Comparison of ENCODE assay signal across 12 mouse cellular contexts in genomic region chr16:12014523-12014922, GRCm38 (mm10). TPM values are rescaled to one million over a fixed set of nuclear protein-coding genes. Genes with fewer than 3 reads are reported as not detected.
DNase-seq lines count a peak whose midpoint lies in the region; ATAC-seq lines count a peak whose summit lies in the region.
"Had no signal": no experiment of that assay in that cellular context is flagged by ENCODE, and none has a peak within 500 bp of the region (broad histone marks: within the 10 kb centered on the region; RNA-seq: fewer than 3 reads in every experiment).

No protein-coding gene starts in this region.

- no peak for ATAC-seq in erythroid progenitor cell, adult 5-6 weeks (replicated peaks; ENCODE audit: low FRiP score, poor library complexity, severe bottlenecking)

- DNase-seq in kidney, postnatal 4 days, result peak; percentile 4 to 8
- no peak for DNase-seq in kidney, adult 9 months
- DNase-seq in brain, embryonic 18.5 days (ENCODE audit: low read depth, low spot score), result peak; percentile 18
- DNase-seq in left cerebral cortex, adult 18-20 months (ENCODE audit: low spot score in 2 of 2), result peak; percentile 53 to 67
- peak; percentile 30 for DNase-seq in right cerebral cortex, postnatal 14 days
- no peak for DNase-seq in embryo, embryonic 9.5 days (ENCODE audit: extremely low spot score)
- DNase-seq: cerebellum, postnatal 10 days; gastrocnemius, postnatal 25 days; kidney, adult 18-20 months; lung, postnatal 36 days; midbrain, embryonic 14.5 days had no signal

RNA-seq across cellular contexts. Expression of gene Shisa9, which starts 30.6 kb away (rescaled TPM):
- 10 to 100 TPM; 55.6 to 58.7 TPM for total RNA-seq in left cerebral cortex, adult 18-20 months (2021)
- total RNA-seq in erythroid progenitor cell, adult 5-6 weeks (2015; ENCODE audit: low replicate concordance), result not detected in 2 replicates
- total RNA-seq in erythroid progenitor cell, adult 5-6 weeks (2017; ENCODE audit: low replicate concordance), result 0.53 TPM in 1 of 2 replicates, not detected in the other
- total RNA-seq: gastrocnemius, postnatal 25 days had no signal

Comparison
In these comparisons a context has a peak if more than half of its experiments do, and no peak if none do; other contexts are left out.
1. DNase-seq: peak in kidney, postnatal 4 days (2 of 2), brain, embryonic 18.5 days (single experiment), left cerebral cortex, adult 18-20 months (2 of 2) and right cerebral cortex, postnatal 14 days (single experiment); none in kidney, adult 9 months (single experiment) and embryo, embryonic 9.5 days (single experiment).
2. RNA of gene Shisa9, which starts 30.6 kb away (total RNA-seq): 55.6 to 58.7 TPM in left cerebral cortex, adult 18-20 months; 0.53 TPM in erythroid progenitor cell, adult 5-6 weeks; every median in the first group is over 10 times any median in the second.